Mouse (Mus musculus) left cerebral cortex, adult 9 months (tissue): ENCODE data around the gene Frmd4a.

Experiments used
- DNase-seq, 2 experiments: peaks; one replicate each; pipeline ENCODE4 v3.0.0; 2022; ENCODE audit warnings: low spot score in 2 of 2

Frmd4a gene

DNA sequence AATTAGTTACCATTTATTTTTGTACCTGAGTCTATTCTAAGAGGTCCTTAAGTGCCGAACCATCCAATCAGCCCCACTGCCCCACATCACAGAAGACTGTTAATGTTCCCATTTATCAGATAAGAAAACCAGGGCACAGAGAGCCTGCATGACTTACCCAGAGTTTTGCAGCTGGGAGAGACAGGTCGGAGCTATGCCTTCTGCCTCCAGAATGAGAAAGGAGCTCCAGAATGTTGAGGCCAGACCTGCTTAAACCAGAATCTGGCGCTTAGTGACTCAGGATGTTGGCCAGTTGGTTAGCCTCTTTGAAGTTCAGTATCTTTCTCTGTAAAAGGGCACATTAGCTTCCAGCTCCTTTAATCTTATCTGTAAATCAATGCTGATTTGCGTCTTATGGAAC is 422.4 kb downstream of the Frmd4a start:
- DNase-seq: no peak

DNA sequence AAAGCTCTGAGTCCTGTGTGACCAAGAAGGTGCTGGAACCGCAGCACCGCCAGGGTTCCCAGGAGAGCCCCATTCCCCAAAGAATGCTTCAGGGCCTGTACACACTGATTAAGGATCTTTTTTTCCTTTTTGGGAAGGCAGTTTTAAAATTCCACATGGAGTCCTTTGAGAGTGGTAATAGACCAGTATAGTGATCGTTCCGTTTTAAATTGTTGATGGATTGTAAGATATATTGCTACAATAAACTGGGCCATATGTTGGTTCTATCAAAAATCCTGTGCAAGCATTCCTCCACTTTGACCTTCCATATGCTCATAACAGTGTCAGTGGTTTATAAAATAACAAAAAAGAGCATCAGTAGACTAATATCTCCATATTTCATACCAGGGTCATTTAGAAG is 424.3 kb downstream of the Frmd4a start:
- no peak for DNase-seq

DNA sequence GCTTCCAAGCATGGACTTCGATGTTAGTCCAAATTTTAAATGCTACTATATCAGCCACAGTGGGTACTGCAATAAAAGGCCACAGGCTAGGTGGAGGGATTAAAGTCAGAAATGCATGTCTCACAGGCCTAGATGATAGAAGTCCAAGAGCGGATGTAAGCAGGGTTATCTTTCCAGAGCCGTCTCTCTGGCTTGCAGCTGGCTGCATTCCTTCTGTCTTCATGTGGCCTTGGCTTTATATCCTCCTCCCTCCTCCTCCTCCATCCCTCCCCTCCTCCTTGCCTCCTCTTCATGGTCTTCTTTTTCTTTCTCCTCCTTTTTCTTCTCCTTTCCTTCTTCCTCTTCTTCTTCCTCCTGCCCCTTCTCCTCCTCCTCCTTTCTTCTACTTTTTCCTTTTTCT is 427.2 kb downstream of the Frmd4a start:
- no peak for DNase-seq

DNA sequence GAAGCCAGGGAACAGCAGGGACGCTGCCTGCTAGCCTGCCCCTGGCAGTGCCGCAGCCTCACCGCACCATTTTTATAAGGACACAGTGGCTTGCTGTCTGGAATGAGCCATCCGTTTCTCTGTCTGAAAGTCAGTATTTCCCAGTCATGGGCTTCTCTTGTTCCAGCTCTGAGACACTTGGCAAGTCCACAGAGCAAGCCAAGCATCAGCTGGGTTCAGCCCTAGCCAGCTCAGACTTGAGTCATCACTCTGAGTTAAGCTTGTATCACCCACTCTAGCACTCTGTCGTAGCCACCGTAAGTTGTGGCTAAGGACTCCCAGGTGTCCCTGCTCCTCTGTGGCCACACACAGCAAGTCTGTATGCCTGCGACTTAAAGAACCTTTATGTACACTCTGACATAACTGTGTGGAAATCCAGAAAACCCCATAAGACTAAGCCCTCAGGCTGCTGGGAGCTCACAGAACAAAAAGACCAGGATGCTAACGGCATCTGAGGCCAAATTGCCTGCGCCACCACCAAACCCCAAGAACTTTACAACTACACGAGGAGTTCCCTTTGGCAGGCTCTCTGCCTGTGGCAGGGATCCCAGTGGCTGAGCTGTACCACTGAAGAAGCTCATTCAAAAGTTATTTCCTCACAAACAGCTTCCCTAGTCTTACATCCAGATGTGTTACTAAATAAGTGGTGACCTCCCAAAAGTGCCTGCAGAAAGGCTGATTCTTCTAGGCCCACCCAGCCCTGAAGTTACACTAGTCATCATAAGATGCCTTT is 428.3 kb downstream of the Frmd4a start:
- DNase-seq: peak in 1 of 2 experiments; percentile 33

DNA sequence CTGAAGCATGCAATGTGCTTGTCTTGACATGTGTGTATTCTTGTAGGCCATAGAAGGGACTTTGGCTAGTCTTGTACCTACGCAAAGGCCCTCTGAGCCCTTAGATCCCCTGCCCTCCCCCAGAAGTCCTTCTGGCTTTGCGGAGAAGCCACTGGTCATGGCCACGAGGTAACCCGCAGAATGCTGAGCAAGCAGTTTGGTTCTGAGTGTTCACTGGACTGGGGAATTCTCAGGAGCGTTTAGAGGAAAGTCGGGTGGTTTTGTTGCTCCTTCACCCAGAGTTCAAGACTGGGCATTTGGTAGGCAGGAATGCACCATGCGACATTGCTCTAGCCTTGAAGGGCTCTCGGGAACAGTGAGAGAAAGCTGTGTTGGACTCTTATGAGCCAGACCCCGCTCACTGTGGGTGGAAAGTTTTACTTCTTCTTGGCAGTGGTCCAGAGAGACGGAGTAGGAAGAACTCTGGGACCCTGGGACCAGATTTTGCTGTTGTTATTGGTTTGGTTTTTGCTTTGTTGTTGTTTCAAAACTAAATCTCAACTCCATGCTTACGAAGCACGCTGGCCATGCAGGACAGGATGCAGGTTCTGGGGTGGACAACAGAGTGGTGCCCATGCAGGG is 432.5 kb downstream of the Frmd4a start:
- DNase-seq: peak in 1 of 2 experiments; percentile 49

DNA sequence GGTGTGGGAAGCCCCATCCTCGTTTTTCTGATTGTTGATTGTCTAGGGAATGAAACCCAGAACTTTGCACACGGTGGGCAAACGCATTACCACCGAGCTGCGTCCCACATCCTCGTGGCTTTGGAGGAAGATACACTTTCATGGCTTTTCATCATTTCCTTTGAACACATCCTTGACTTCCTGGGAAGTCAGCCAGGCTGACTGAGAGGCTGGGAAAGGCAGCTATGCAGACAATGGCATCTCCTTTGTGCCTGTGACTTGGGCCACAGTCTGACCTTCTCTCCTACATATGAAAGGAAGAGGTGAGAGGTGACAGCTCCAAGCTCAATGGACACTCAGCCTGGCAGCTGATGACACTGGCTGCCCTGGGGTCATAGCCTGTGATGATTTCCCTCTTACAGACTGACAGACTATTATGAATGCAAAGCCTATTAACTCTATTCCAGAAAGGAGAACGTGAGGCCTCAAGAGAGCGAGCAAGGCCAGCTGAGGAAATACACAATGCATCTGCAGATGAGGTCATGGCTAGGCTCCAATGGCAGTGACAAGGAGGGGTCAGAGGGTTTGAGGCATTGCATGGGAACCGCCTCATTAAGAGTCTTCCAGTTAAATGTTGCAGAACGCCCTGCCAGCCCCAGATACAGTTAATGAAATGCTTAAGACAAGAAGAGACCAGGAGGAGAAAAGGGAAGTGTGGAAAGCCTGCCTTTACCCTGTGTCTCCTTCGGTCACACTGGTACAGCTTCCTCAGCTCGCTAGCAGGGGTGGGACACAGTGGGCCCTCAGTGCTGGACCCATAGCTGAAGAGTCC is 435.3 kb downstream of the Frmd4a start:
- no peak for DNase-seq

DNA sequence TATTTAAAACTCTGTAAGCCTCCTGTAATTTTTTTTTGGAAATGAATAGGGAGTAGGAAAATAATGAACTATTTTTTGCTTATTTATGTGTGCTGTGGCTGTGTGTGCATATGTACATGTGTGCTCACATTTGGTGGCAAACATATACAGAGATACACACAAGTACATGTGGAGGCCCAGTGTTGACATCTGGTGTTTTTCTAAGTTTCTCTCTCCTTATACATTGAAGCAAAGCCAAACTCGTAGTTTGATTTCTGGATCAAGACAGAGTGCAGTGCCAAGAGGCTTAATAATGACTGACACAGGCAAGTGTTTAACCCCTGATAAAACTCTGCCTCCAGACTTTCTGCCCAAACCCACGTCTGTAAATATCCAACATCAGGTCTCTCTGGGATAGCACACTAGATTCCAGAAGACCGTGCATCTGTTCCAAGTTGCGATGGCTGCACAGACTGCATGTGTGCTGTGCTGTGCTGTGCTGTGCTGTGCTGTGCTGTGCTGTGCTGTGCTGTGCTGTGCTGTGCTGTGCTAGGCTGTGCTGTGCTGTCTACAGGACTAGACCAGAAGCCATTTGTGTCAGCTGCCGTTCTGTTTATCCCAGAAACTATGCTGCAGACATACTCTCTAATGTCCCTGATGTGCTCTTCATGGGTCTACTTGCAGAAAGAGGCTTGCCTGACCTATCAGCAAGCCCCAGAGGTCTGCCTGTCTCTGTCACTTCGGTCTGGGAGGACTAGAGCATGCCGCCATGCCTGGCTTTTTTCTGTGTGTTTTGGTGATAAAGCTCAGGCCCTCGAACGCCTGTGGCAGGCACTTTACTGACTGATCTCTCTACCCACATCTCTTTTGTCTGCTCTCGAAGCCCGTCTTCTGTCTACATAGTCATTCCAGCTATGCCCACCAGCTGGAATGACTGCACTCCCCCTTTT is 437.8 kb downstream of the Frmd4a start:
- DNase-seq: no peak

DNA sequence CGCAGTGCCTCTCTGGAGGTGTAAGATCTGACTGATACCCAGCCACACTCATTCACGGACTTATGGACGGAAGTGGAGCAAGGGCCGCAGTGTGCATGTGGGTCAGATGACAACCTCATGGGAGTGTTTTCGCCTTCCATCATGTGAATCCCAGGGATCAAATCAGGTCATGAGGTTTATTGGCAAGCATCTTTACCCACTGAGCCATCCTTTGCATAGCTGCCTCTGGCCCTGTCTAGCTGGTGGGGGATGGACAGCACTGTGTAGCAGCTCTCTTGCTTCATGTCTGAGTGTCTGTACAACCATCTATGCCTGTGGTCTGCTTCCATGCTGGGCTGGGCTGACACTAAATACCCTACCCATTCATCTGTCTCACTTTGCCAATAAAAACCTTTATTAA is 443.4 kb downstream of the Frmd4a start:
- DNase-seq: no peak

DNA sequence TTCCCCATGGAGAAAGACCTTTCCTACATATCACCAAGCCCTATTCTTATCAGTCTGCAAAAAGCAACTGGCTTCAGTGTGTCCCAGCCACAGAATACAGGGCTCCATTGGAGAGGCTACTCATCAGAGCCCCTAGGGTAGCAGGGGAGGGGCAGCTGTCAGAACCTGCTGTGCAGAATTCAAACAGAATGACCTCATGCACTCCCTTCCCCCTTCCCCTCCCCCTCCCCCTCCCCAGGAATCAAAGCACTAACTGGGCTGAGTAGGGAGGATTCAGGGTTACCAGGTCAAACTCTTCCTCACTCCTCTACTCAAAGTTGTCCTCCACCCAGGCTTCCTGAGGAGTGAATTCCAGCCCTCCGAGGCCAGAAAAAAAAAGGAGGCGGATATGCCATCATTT is 444.0 kb downstream of the Frmd4a start:
- DNase-seq: no peak

DNA sequence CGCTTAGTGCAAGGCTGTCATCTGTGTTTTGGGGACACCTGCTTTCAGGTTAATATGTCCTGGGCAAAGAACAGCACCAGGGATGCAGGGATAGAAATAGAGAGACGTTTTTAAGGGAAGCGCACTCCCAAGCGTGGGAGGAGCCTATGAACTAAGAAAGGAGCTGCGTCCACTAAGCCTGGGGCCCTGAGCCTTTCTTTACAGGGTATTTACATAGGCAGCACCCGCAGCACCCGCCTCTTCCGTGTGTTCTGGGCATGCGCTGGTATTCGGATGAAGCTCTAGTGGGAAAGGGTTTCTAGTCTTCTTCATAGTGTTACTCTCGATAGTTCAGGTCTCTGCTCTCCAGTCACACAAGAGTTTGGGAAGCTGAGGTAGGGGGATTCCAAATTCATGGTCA is 445.0 kb downstream of the Frmd4a start:
- no peak for DNase-seq

DNA sequence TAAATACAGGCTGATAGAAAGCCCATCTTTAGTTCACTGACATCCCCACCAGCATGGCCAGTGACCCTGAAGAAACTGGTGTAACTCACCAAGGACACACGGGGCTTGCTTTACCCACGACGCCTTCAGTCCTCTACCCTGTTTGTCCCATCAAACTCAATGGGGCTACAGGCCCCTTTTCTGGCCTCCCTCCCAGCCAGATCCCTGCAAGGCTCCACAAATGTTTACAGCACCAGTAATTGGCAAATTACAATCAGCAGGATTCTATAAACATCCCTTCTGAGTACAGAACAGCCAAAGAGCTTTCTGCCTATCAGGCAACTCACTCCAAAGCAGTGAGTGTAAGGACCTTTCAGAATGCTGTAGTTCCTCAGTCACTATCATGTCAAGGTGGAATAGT is 448.6 kb downstream of the Frmd4a start:
- no peak for DNase-seq

DNA sequence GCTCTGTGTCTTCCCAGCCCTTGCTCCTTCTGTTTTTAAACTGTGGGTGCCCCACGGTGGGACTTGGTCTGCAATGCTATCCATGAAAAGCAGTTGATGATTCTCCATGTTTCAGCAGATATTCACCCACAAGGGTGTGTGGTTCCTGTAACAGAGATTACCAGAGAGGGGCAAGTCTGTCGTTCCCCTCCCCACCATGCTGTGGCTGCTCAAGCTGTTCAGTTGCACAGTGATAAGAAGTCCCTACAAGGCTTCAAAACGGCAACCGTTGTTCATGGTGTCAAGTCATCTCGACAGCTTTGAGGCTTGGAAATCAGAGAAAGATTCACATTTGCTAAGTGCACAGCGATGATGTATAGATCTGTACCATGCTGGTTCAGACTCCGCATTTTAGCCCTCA is 449.8 kb downstream of the Frmd4a start:
- no peak for DNase-seq

DNA sequence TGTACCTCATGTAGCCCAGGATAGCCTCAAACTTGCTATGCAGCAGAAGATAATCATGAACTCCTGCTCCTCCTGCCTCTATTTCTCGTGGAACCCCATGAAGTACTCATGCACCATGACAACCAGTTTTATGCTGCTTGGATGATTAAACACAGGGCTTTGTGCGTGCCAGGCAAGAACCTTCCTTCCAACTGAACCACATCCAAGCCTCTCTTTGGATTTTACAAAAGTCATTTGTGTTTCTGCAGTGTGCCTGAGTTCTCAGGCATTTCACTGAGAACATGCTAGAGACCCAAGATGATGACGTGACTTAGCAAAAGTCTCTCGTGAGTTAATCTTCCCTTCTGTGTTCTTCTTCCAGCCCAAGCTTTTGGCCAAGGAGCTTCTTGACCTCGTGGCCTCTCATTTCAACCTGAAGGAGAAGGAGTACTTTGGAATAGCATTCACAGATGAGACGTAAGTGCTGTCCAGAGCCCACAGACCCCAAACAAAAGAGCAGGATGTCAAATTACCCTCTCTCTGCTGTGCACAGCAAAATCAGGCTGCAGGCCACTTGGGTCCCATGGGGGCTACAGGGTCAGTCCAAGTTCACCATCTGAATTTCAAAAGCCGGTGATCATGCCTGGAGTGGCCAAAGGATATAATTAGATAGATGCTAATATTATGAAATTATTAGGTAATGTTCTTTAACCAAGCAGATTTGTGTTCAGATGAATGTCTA is 455.4 kb downstream of the Frmd4a start:
- no peak for DNase-seq

DNA sequence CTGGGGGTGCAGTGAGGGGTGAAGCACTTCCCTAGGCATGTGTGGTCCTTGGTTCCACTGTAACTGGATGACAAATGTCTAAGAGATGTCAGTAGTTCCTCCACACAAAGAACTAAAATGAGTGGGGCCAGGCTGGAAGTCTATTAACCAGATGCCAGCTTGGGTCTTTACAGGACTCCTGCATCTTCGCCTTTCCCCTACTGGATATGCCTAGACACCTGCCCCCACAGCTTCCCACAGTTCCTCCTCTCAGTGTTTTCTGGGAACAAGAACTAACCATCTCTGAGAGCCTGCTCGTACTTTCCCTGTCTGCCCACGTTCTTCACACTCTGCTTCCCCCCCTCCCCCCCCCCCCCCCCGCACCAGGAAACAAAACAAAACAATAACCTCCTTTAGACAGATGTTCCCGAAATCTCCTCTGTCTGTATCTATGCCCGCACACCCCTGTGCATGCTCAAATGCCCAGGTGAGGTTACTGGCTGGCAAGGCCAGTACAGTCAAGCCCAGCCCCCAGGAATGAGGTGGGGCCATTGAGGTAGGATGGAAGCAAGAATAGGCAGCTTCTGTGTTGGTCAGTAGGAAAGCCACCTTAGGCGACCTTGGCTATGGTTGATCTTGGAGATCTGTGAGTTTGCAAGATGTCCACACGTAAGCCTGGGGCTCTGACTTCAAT is 456.5 kb downstream of the Frmd4a start:
- peak in 1 of 2 experiments; percentile 47 for DNase-seq

DNA sequence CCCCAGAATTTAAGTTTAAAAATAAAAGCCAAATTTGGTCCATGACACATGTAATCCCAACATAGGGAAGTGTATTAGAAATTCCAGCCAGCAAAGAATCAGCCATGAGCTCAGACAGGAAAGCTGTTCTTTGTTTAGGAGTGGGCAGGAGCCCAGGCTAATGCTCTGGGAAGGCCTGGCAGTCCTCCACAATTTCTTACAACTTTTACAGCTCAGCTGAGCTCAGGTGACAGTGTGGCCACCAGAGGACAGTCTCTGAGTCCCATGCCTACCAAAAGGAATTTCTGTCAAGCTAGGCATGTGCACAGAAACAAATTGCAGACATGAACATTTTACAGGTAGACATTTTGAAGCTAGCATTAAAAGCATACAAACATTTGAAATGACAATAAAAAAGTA is 457.0 kb downstream of the Frmd4a start:
- no peak for DNase-seq

DNA sequence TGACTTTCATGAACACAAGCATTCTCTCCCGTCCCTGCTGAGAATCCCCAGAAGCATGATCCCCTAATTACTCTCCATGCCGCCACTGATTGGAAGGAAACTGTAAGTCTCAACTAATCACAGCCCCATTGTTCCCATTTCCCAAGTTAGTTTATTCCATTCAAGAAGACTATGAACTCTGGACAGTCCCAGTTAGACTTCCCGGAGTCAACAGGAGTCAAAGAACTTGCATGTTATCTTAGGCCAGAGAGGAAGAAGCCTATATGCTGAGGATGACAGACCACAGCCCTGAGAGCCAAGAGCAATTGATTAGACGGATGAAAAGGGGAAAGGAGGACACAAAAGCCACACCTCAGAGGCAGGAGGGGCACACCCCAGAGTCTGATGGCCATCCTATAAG is 458.5 kb downstream of the Frmd4a start:
- no peak for DNase-seq

DNA sequence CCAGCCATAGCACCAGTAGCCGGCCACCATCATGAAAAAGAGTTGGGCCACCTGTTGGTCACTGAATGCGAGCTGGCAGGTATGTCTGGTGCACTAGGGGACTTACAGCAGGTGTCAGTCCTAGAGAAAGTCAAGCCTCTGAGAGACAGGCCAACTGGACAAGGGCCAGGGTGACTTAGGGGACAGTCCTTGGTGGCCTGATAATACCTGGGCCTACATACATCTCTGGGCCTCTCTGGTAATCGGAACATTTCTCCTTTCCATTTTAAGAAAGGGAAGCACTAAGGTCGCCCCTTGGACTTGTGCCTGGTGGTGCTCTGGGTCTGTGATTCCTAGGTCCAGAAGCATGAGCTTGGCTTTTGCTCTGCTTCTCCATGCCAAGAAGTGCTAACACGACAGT is 459.1 kb downstream of the Frmd4a start:
- no peak for DNase-seq

DNA sequence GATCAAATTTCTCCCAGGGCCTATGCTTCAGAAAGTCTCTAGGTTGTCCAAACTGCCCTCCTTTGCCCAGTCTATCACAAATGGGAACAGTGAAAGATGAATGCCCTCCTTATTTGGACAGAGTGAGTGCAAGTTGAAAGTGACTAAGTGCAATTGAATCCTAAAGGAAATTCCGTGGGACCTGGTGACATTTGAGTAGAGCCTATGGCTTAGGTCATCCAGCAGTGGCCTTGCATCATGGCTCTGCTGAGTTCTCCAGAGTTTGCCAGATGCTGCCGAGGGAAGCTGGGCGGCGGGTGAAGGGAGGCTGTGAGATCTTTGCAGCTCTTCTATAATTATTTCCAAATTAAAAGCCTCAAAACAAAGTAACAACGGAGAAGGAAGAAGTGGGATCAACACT is 459.8 kb downstream of the Frmd4a start:
- DNase-seq: no peak

DNA sequence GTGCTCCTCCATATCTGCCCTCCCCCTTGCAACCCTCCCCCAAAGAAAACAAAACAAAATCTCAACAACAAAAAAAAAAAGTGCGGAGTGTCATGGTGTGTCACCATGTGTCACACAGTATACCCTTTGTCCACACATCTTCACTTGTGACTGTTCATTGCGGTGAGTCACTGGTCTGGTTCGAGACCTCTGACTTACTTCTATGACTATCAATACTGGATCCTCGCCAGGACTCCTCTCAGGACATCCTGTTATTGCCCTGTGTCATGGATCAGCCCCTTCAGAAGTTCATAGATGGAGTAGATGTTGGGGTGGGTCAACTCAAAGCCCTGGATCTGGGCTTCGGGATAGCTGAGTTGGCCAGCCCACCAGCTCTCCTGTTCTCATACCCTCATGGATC is 462.7 kb downstream of the Frmd4a start:
- DNase-seq: no peak

DNA sequence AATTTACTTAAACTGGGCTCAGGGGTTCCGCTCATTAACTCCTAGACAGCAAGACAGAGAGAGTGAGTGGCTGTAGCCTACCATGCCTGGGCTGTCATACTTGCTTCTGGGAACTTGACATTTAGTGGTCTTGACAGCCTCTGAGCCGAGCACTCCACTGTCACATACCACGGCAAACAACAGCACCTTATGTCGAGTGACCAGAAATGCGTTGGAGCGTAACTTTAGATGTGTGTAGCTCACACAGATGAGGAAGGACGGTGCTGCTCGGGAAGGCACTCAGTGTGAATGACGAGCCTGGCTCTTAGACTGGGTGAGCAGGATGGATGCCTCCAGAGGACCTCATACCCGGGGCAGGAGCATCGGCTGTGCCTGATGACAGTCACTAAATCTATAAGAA is 463.6 kb downstream of the Frmd4a start:
- no peak for DNase-seq

DNA sequence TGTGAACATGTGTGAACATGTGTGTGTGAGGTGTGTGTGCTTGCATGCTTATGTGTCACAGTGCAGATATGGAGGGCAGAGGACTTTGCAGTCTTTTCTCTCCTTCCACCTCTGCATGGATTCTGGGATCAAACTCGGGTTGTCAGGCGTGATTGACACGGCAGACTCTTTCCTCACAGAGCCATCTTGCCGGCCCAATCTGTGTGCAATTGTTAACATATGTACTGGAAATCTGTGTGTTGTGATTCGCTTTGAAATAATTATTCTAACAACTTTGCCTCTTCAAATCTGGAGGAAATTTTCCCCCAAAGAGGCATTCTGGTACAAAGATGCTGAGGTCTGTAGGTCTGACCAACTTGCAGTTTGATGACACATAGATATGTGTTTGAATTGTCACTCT is 468.7 kb downstream of the Frmd4a start:
- DNase-seq: no peak
